Mouse (Mus musculus) ES-E14 (cell line): ENCODE measurements around the gene Mllt10. TPM values are rescaled to one million over a fixed set of nuclear protein-coding genes. Genes with fewer than 3 reads are reported as not detected.

ENCODE experiments used
- DNase-seq: peaks from one replicate; pipeline ENCODE4 v3.0.0-alpha.2; 2013; ENCODE audit warnings: low read depth, low spot score
- H3K27ac ChIP-seq: 2 replicates; pipeline ENCODE4 v1.5.1; 2012; ENCODE audit warnings: low read depth, mild to moderate bottlenecking, low read length, moderate library complexity, mixed read lengths; ENCODE audit not compliant: poor library complexity, insufficient read depth, severe bottlenecking
- H3K36me3 ChIP-seq: 2 replicates; pipeline ENCODE4 v1.6.1; 2012; ENCODE audit warnings: mild to moderate bottlenecking, low read length, moderate library complexity, mixed read lengths; ENCODE audit not compliant: control insufficient read depth, poor library complexity, insufficient read depth, severe bottlenecking
- H3K4me1 ChIP-seq, 2 experiments: fragments of 150-350 bp in 1 of 2; sonication (generic) in 1 of 2; 2 replicates each; pipeline ENCODE4 v1.6.1; 2012; ENCODE audit warnings: low read length in 2 of 2, mild to moderate bottlenecking in 1 of 2, mixed read lengths in 1 of 2; ENCODE audit not compliant: control insufficient read depth in 2 of 2, insufficient read depth in 2 of 2, poor library complexity in 1 of 2
- H3K4me3 ChIP-seq, 2 experiments: fragments of 150-350 bp in 1 of 2; sonication (generic) in 1 of 2; 2 replicates each; pipeline ENCODE4 v1.5.1; 2012; ENCODE audit warnings: low read length in 2 of 2, low read depth in 1 of 2, mild to moderate bottlenecking in 1 of 2, mixed read lengths in 1 of 2; ENCODE audit not compliant: insufficient read depth in 1 of 2, poor library complexity in 1 of 2, severe bottlenecking in 1 of 2
- H3K9ac ChIP-seq: 2 replicates; pipeline ENCODE4 v1.6.1; 2012; ENCODE audit warnings: low read depth, mild to moderate bottlenecking, low read length, mixed read lengths; ENCODE audit not compliant: poor library complexity, insufficient read depth, severe bottlenecking
- H3K9me3 ChIP-seq: fragments of 150-350 bp; sonication (generic); 2 replicates; pipeline ENCODE4 v1.6.1; 2012; ENCODE audit warnings: low read depth, mild to moderate bottlenecking, low read length; ENCODE audit not compliant: control insufficient read depth, insufficient read depth
- CHD2 ChIP-seq: IDR thresholded peaks from 2 replicates; pipeline ENCODE4 v1.6.1; 2014; ENCODE audit warnings: mild to moderate bottlenecking, low read depth, low read length, inconsistent platforms
- HCFC1 ChIP-seq: IDR thresholded peaks from 2 replicates; pipeline ENCODE4 v1.6.1; 2012; ENCODE audit warnings: low read length, inconsistent platforms, borderline replicate concordance; ENCODE audit not compliant: insufficient read depth
- MAFK ChIP-seq: IDR thresholded peaks from 2 replicates; pipeline ENCODE4 v1.6.1; 2014; ENCODE audit warnings: mild to moderate bottlenecking, low read depth, low read length, inconsistent platforms; ENCODE audit not compliant: insufficient read depth
- ZC3H11A ChIP-seq: IDR thresholded peaks from 2 replicates; pipeline ENCODE4 v1.6.1; 2012; ENCODE audit warnings: low read depth, mild to moderate bottlenecking, inconsistent platforms, low read length, borderline replicate concordance
- ZNF384 ChIP-seq: IDR thresholded peaks from 2 replicates; pipeline ENCODE4 v1.6.1; 2012; ENCODE audit warnings: low read depth, low read length, inconsistent platforms
- in situ Hi-C, 2 experiments: fragments of 600-800 bp; cut with MboI; formaldehyde crosslinking; loops; one replicate each; pipeline ENCODE4 v1.15.1; 2025; ENCODE audit warnings: low sequenced_read_pairs in 2 of 2, inconsistent platforms in 1 of 2; ENCODE audit not compliant: unreplicated experiment in 2 of 2
- total RNA-seq: library from RNA; depleted of rRNA; stranded (reverse); fragments of 300-350 nt; gene quantifications from 2 replicates; pipeline ENCODE4 v1.2.3, GENCODE M21; 2012

Mllt10 gene
- total RNA-seq, 1 experiment: 40.7 TPM

DNA sequence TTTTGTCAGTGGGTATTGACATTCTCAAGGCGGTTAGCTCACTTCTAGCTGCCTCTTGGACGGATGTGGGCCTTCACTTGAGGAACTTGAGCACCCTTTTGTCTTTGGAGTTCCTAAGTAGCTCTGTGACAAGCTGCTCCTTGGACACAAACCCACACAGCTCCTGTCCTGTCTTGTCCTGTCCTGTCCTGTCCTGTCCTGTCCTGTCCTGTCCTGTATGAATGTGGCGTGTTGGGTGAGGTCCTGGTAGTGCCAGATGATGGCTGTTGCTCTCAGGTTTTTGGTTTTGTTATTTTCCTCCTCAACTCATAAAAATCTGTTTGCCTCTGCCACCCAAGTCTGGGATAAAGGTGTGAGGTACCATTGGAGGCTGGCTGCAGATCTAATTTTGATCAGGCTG, 61.4 kb downstream of the Mllt10 start:
- Histone ChIP-seq H3K27ac (peak overlapping the region; percentile 55; the same call in 1 of the 2 replicates), H3K36me3 (peaks cover 3% of the 10 kb centered on the region; the same call in 1 of the 2 replicates)

DNA sequence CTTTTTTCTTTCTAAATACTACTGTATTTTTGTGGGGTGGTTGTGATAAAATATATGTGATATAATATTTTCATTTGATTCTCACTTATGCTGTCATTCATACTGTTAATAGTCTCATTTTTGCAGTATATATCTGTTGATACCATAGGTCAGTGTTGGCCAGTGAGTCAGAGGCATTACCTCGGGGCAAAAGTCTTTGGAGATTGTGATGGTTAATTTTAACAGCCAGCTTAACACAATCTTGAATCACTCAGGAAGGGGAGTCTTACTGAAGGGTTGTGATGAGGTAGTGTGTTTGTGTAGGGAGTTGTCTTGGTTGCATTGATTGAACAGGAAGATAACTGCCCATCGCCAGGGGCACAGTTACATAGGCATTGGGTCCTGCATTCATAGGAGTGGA, 83.1 kb downstream of the Mllt10 start:
- Histone ChIP-seq H3K4me1 (no peaks in the 10 kb centered on the region), H3K27ac (no peak overlapping the region), H3K4me3 (no peak overlapping the region), H3K9me3 (no peaks in the 10 kb centered on the region), H3K36me3 (peaks cover 9% of the 10 kb centered on the region), H3K9ac (no peak overlapping the region)
- in situ Hi-C loops: no loop called here
- DNase-seq: no peak
- TF ChIP-seq ZC3H11A (no peak), MAFK (no peak), CHD2 (no peak), HCFC1 (no peak), ZNF384 (no peak)

More for the DNA sequence above, 61.4 kb downstream of the Mllt10 start:
- peaks cover 9 to 10% of the 10 kb centered on the region in 2 experiments for H3K4me1 ChIP-seq
- no peak for DNase-seq
- in situ Hi-C loops: no loop called here
- no peak overlapping the region for H3K9ac ChIP-seq
- H3K9me3 ChIP-seq: 0 out of 2 replicates have a peak, but pooled peaks cover 1% of the 10 kb centered on the region
- TF ChIP-seq ZC3H11A (no peak), MAFK (no peak), ZNF384 (no peak), CHD2 (no peak), HCFC1 (no peak)
- no peak overlapping the region for H3K4me3 ChIP-seq

DNA sequence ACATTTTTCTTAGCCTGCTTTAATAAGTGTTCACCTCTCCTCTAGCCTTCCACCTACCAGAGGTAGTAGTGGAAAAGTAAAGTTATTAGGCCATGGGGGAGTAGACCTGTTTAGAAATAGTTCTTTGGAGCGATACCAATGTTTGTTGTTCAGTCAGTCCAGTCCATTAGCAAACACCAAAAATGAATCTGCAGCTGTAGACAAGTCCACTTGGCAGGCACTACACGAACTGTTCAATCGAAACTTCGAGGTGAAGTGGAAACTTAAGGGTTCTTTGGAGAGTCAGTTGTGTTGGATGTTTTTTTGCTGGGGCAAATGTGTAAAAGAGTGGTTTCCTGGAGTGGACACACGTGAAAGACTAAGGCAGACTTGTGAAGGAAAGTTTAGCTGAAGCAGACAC, 84.6 kb downstream of the Mllt10 start:
- Histone ChIP-seq H3K36me3 (peaks cover 9% of the 10 kb centered on the region), H3K4me1 (no peaks in the 10 kb centered on the region), H3K9me3 (no peaks in the 10 kb centered on the region), H3K9ac (no peak overlapping the region), H3K27ac (no peak overlapping the region), H3K4me3 (no peak overlapping the region)
- in situ Hi-C loops: no loop called here
- TF ChIP-seq MAFK (no peak), ZNF384 (no peak), HCFC1 (no peak), CHD2 (no peak), ZC3H11A (no peak)
- DNase-seq: no peak

DNA sequence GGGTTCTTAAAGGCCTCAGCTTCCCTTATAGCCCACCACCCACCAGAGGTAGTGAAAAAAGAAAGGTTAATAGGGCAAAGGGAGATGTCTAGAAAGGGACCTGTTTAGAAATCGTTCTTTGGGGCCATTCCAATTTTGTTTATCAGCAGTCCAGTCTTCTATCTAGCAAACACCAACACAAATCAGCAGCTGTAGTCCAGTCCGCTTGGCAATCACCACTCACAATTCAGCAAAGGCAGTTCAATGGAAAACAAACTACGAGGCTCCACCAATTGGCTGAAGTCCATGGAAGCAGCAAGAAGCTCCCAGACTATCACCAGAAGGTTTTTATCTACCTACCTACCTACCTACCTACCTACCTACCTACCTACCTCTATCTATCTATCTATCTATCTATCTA, 101.1 kb downstream of the Mllt10 start:
- TF ChIP-seq ZC3H11A (no peak), CHD2 (no peak)
- Histone ChIP-seq H3K4me1 (no peaks in the 10 kb centered on the region), H3K9ac (no peak overlapping the region), H3K27ac (no peak overlapping the region), H3K4me3 (no peak overlapping the region), H3K36me3 (peaks cover 2% of the 10 kb centered on the region; the same call in 1 of the 2 replicates), H3K9me3 (no peaks in the 10 kb centered on the region)
- in situ Hi-C loops: no loop called here
- DNase-seq: no peak

DNA sequence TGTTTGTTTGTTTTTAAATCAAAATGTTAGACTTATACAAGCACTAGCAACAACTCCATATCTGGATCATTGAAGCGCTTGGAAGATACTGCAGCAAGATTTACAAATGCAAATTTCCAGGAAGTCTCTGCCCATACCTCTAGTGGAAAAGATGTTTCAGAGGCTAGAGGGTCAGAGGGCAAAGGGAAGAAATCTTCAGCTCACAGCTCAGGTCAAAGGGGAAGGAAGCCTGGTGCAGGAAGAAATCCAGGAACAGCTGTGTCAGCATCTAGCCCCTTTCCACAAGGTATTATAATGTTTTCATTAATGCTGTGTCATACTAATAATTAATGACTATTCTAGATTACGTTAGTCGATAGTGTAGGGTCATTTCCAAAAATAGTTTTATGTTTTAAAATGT, 104.4 kb downstream of the Mllt10 start:
- Histone ChIP-seq H3K4me3 (no peak overlapping the region), H3K36me3 (peaks cover 9% of the 10 kb centered on the region), H3K27ac (no peak overlapping the region), H3K9ac (no peak overlapping the region), H3K4me1 (no peaks in the 10 kb centered on the region), H3K9me3 (no peaks in the 10 kb centered on the region)
- TF ChIP-seq ZNF384 (no peak), MAFK (0 out of 2 replicates have a peak, but pooled peaks have one; percentile 19)
- in situ Hi-C loops: no loop called here
- DNase-seq: no peak
